Mouse (Mus musculus) megakaryocyte-erythroid progenitor cell, adult 5 weeks (primary cell): ENCODE results near the gene Exoc3l. TPM values are rescaled to one million over a fixed set of nuclear protein-coding genes. Genes with fewer than 3 reads are reported as not detected.

Experiments
- polyA plus RNA-seq: library from polyadenylated mRNA; stranded (reverse); fragments of >175 nt; gene quantifications from 2 replicates; pipeline ENCODE4 v1.2.3, GENCODE M21; 2012

The Exoc3l gene
- 5.4 and 6.5 TPM in 2 replicates for polyA plus RNA-seq

GRCm38 (mm10) chr8:105295895-105296573 is at the start of gene Exoc3l:
Gene Exoc3l (minus strand): TSS chr8:105296101.

GRCm38 (mm10) chr8:105326141-105326672 is 30.3 kb upstream of the Exoc3l start, which contains the start of the genes Lrrc29 and Tmem208:
Gene Lrrc29 (minus strand): TSS chr8:105326278.
Gene Tmem208 (plus strand): TSS chr8:105326354.

GRCm38 (mm10) chr8:105305211-105306145 is 9.6 kb upstream of the Exoc3l start, which contains the start of gene Elmo3:
Gene Elmo3 (plus strand): TSS chr8:105305601.

GRCm38 (mm10) chr8:105297511-105298192 is 1.8 kb upstream of the Exoc3l start, which contains the start of gene E2f4:
Gene E2f4 (plus strand): TSS chr8:105297663.

GRCm38 (mm10) chr8:105289805-105290460 is 6.0 kb downstream of the Exoc3l start, which contains the start of gene 4931428F04Rik:
Gene 4931428F04Rik (minus strand): TSS chr8:105289864.

GRCm38 (mm10) chr8:105275840-105276239 is 20.1 kb downstream of the Exoc3l start, which contains the start of gene Nol3:
Gene Nol3 (plus strand): TSS chr8:105276140.

GRCm38 (mm10) chr8:105269461-105269947 is 26.4 kb downstream of the Exoc3l start, which contains the start of gene Hsf4:
Gene Hsf4 (plus strand): TSS chr8:105269801.

GRCm38 (mm10) chr8:105264024-105264982 is 31.6 kb downstream of the Exoc3l start, which contains the start of the genes Tradd and Fbxl8:
Gene Tradd (minus strand): TSS chr8:105264609.
Gene Fbxl8 (plus strand): TSS chr8:105264648.

GRCm38 (mm10) chr8:105254966-105255350 is 40.9 kb downstream of the Exoc3l start, which contains the start of gene B3gnt9:
Gene B3gnt9 (minus strand): TSS chr8:105255153.

Other genes starting within 250 kb of the Exoc3l start
- not detected in 2 replicates for gene Ces3a, start 247.5 kb downstream of the Exoc3l start, polyA plus RNA-seq
- gene Ces3b, start 212.3 kb downstream of the Exoc3l start, polyA plus RNA-seq, result not detected in 2 replicates
- not detected in 2 replicates for gene Ces4a, start 164.3 kb downstream of the Exoc3l start, polyA plus RNA-seq
- gene Cbfb, start 125.4 kb downstream of the Exoc3l start, polyA plus RNA-seq, result 37.9 and 39.6 TPM in 2 replicates
- 5.9 and 6.6 TPM in 2 replicates for gene D230025D16Rik, start 71.0 kb downstream of the Exoc3l start, polyA plus RNA-seq
- 2.3 and 3.5 TPM in 2 replicates for gene B3gnt9, start 40.9 kb downstream of the Exoc3l start, polyA plus RNA-seq
- 29.0 and 32.2 TPM in 2 replicates for gene Tradd, start 31.5 kb downstream of the Exoc3l start, polyA plus RNA-seq
- 6.1 and 10.2 TPM in 2 replicates for gene Fbxl8, start 31.5 kb downstream of the Exoc3l start, polyA plus RNA-seq
- gene Hsf4, start 26.3 kb downstream of the Exoc3l start, polyA plus RNA-seq, result 0.05 and 0.12 TPM in 2 replicates
- gene Nol3, start 20.0 kb downstream of the Exoc3l start, polyA plus RNA-seq, result 0.22 TPM in 1 of 2 replicates, not detected in the other
- gene 4931428F04Rik, start 6.2 kb downstream of the Exoc3l start, polyA plus RNA-seq, result 3.8 and 4.6 TPM in 2 replicates
- gene E2f4, start 1.6 kb upstream of the Exoc3l start, polyA plus RNA-seq, result 60.7 and 71.9 TPM in 2 replicates
- gene Elmo3, start 9.5 kb upstream of the Exoc3l start, polyA plus RNA-seq, result 1.5 and 2.0 TPM in 2 replicates
- gene Lrrc29, start 30.2 kb upstream of the Exoc3l start, polyA plus RNA-seq, result 1.2 and 1.3 TPM in 2 replicates
- gene Tmem208, start 30.3 kb upstream of the Exoc3l start, polyA plus RNA-seq, result 23.7 and 24.6 TPM in 2 replicates
- gene Fhod1, start 51.9 kb upstream of the Exoc3l start, polyA plus RNA-seq, result 23.7 and 27.7 TPM in 2 replicates
- 2.1 and 2.9 TPM in 2 replicates for gene Slc9a5, start 52.7 kb upstream of the Exoc3l start, polyA plus RNA-seq
- gene Plekhg4, start 77.2 kb upstream of the Exoc3l start, polyA plus RNA-seq, result 0.06 and 0.10 TPM in 2 replicates
- gene Kctd19, start 117.4 kb upstream of the Exoc3l start, polyA plus RNA-seq, result not detected in 2 replicates
- 0.42 and 0.69 TPM in 2 replicates for gene Lrrc36, start 117.5 kb upstream of the Exoc3l start, polyA plus RNA-seq
- 1.6 and 2.3 TPM in 2 replicates for gene Tppp3, start 175.4 kb upstream of the Exoc3l start, polyA plus RNA-seq
- 15.9 and 23.7 TPM in 2 replicates for gene Zdhhc1, start 200.8 kb upstream of the Exoc3l start, polyA plus RNA-seq
- 0.16 TPM in 1 of 2 replicates, not detected in the other for gene Hsd11b2, start 222.7 kb upstream of the Exoc3l start, polyA plus RNA-seq